Mouse (Mus musculus) midbrain, embryonic 14.5 days (tissue): ENCODE measurements around the gene Rtcb. TPM values are rescaled to one million over a fixed set of nuclear protein-coding genes. Genes with fewer than 3 reads are reported as not detected.
A peak's percentile ranks its signal among the peaks of the same experiment; 100 is the strongest.

Experiments used
- ATAC-seq: fragments of 200-750 bp; cut with Nextera tagmentation; 2 replicates; pipeline ENCODE4 v1.8.0; 2017; ENCODE audit warnings: moderate number of reproducible peaks, moderate library complexity; ENCODE audit not compliant: low FRiP score, low TSS enrichment
- DNase-seq: peaks from one replicate; pipeline ENCODE4 v3.0.0-alpha.2; 2015
- H3K27ac ChIP-seq: fragments of 300-500 bp; sonication (generic); replicated peaks from 2 replicates; pipeline ENCODE4 v1.5.1; 2014; ENCODE audit warnings: mild to moderate bottlenecking, low read depth, low read length, moderate library complexity
- H3K27me3 ChIP-seq: fragments of 300-500 bp; sonication (generic); 2 replicates; pipeline ENCODE4 v1.6.1; 2014; ENCODE audit warnings: low read length, control low read depth, mixed read lengths; ENCODE audit not compliant: control insufficient read depth, insufficient read depth
- H3K36me3 ChIP-seq: fragments of 300-500 bp; sonication (generic); 2 replicates; pipeline ENCODE4 v1.6.1; 2014; ENCODE audit warnings: low read length, control low read depth; ENCODE audit not compliant: control insufficient read depth, insufficient read depth
- H3K4me1 ChIP-seq: fragments of 300-500 bp; sonication (generic); 2 replicates; pipeline ENCODE4 v1.6.1; 2014; ENCODE audit warnings: mild to moderate bottlenecking, antibody characterized with exemption, low read length, control low read depth; ENCODE audit not compliant: control insufficient read depth, insufficient read depth
- H3K4me2 ChIP-seq: fragments of 300-500 bp; sonication (generic); 2 replicates; pipeline ENCODE4 v1.6.1; 2014; ENCODE audit warnings: mild to moderate bottlenecking, low read length, moderate library complexity
- H3K4me3 ChIP-seq: fragments of 300-500 bp; sonication (generic); replicated peaks from 2 replicates; pipeline ENCODE4 v1.5.1; 2014; ENCODE audit warnings: low read depth, low read length
- H3K9ac ChIP-seq: fragments of 300-500 bp; sonication (generic); replicated peaks from 2 replicates; pipeline ENCODE4 v1.6.1; 2014; ENCODE audit warnings: mild to moderate bottlenecking, low read length, moderate library complexity
- H3K9me3 ChIP-seq: fragments of 300-500 bp; sonication (generic); 2 replicates; pipeline ENCODE4 v1.6.1; 2016; ENCODE audit warnings: low read length, control low read depth, mixed read lengths; ENCODE audit not compliant: control insufficient read depth
- WGBS: fragments of 180-500 bp; shearing (Covaris S2); extraction: QIAGEN DNeasy Blood & Tissue Kit; methylation state at CpG from one replicate; pipeline ENCODE4 v1.1.7; 2014; 5-methylcytosine and 5-hydroxymethylcytosine counted together
- polyA plus RNA-seq: library from polyadenylated mRNA; unstranded; fragments of >200 nt; fragmentation: Nextera tagmentation; extraction: Ambion mirVana; gene quantifications from 2 replicates; pipeline ENCODE4 v1.2.1, GENCODE M21; 2014

The Rtcb gene
- polyA plus RNA-seq, 1 experiment from 2014 or later: 178 TPM

- ATAC-seq (no peak), DNase-seq (no peak)
- Histone ChIP-seq H3K27ac (no peak overlapping the region), H3K36me3 (peaks cover 49% of the 10 kb centered on the region), H3K9ac (no peak overlapping the region), H3K9me3 (no peaks in the 10 kb centered on the region), H3K4me1 (no peaks in the 10 kb centered on the region), H3K27me3 (no peaks in the 10 kb centered on the region), H3K4me2 (no peak overlapping the region), H3K4me3 (no peak overlapping the region)
- 96% methylated on average over 2 of the region's 2 CpGs for WGBS
Measured at GRCm38 (mm10) chr10:85954429-85954828, 3.2 kb downstream of the Rtcb start.

GRCm38 (mm10) chr10:85953401-85953800 lies 4.2 kb downstream of the Rtcb start:
- Histone ChIP-seq H3K9ac (no peak overlapping the region), H3K27ac (no peak overlapping the region), H3K4me2 (no peak overlapping the region), H3K27me3 (no peaks in the 10 kb centered on the region), H3K4me3 (no peak overlapping the region), H3K36me3 (peaks cover 58% of the 10 kb centered on the region), H3K4me1 (no peaks in the 10 kb centered on the region), H3K9me3 (no peaks in the 10 kb centered on the region)
- 90% methylated on average over 3 of the region's 3 CpGs for WGBS
- ATAC-seq: no peak
- DNase-seq: no peak

- Histone ChIP-seq H3K9ac (no peak overlapping the region), H3K4me3 (no peak overlapping the region), H3K4me2 (no peak overlapping the region), H3K27me3 (no peaks in the 10 kb centered on the region), H3K9me3 (no peaks in the 10 kb centered on the region), H3K36me3 (peaks cover 72% of the 10 kb centered on the region), H3K4me1 (no peaks in the 10 kb centered on the region), H3K27ac (no peak overlapping the region)
- ATAC-seq: no peak
- no peak for DNase-seq
- 88% methylated on average over 6 of the region's 6 CpGs for WGBS
Measured at GRCm38 (mm10) chr10:85951765-85952443, 5.7 kb downstream of the Rtcb start.

- Histone ChIP-seq H3K4me3 (no peak overlapping the region), H3K27me3 (no peaks in the 10 kb centered on the region), H3K4me2 (no peak overlapping the region), H3K36me3 (peaks cover 90% of the 10 kb centered on the region), H3K9ac (no peak overlapping the region), H3K9me3 (no peaks in the 10 kb centered on the region), H3K4me1 (no peaks in the 10 kb centered on the region), H3K27ac (no peak overlapping the region)
- DNase-seq (no peak), ATAC-seq (no peak)
- 89% methylated on average over 8 of the region's 8 CpGs for WGBS
Measured at GRCm38 (mm10) chr10:85948483-85949196, 9.0 kb downstream of the Rtcb start.

- no peaks in the 10 kb centered on the region for H3K9me3 ChIP-seq
- no peak overlapping the region for H3K9ac ChIP-seq
- H3K4me2 ChIP-seq: no peak overlapping the region
- no peaks in the 10 kb centered on the region for H3K27me3 ChIP-seq
- H3K36me3 ChIP-seq: peaks cover 57% of the 10 kb centered on the region
- H3K27ac ChIP-seq: no peak overlapping the region
- no peak for DNase-seq
- no peak for ATAC-seq
- no peaks in the 10 kb centered on the region for H3K4me1 ChIP-seq
- WGBS: 98% methylated on average over 6 of the region's 6 CpGs
- H3K4me3 ChIP-seq: no peak overlapping the region
Measured at GRCm38 (mm10) chr10:85936280-85936965, 21.2 kb downstream of the Rtcb start.

- no peak for ATAC-seq
- H3K9me3 ChIP-seq: no peaks in the 10 kb centered on the region
- no peak overlapping the region for H3K4me2 ChIP-seq
- no peaks in the 10 kb centered on the region for H3K36me3 ChIP-seq
- peaks cover 11% of the 10 kb centered on the region for H3K4me1 ChIP-seq
- 93% methylated on average over 11 of the region's 11 CpGs for WGBS
- no peak for DNase-seq
- no peak overlapping the region for H3K27ac ChIP-seq
- no peaks in the 10 kb centered on the region for H3K27me3 ChIP-seq
- no peak overlapping the region for H3K9ac ChIP-seq
- H3K4me3 ChIP-seq: no peak overlapping the region
Measured at GRCm38 (mm10) chr10:85929962-85930361, 27.7 kb downstream of the Rtcb start.

- Histone ChIP-seq H3K4me1 (peaks cover 11% of the 10 kb centered on the region), H3K4me3 (peak overlapping the region; percentile 50), H3K4me2 (peak overlapping the region; percentile 88), H3K9ac (peak overlapping the region; percentile 57; the same call in 1 of the 2 replicates), H3K9me3 (no peaks in the 10 kb centered on the region), H3K27me3 (no peaks in the 10 kb centered on the region), H3K36me3 (no peaks in the 10 kb centered on the region), H3K27ac (no peak overlapping the region)
- ATAC-seq (no peak), DNase-seq (peak; percentile 42)
- 45% methylated on average over 11 of the region's 11 CpGs for WGBS
Measured at GRCm38 (mm10) chr10:85929208-85929591, 28.4 kb downstream of the Rtcb start.

- Histone ChIP-seq H3K9me3 (no peaks in the 10 kb centered on the region), H3K27me3 (no peaks in the 10 kb centered on the region), H3K36me3 (no peaks in the 10 kb centered on the region), H3K4me3 (peak overlapping the region; percentile 50), H3K9ac (peak overlapping the region; percentile 57), H3K4me2 (peak overlapping the region; percentile 88), H3K4me1 (peaks cover 11% of the 10 kb centered on the region), H3K27ac (peak overlapping the region; percentile 49; the same call in 1 of the 2 replicates)
- ATAC-seq (peak; percentile 90), DNase-seq (peak; percentile 93)
- 2% methylated on average over 63 of the region's 63 CpGs for WGBS
Measured at GRCm38 (mm10) chr10:85928499-85929207, 29.0 kb downstream of the Rtcb start.
